Mouse (Mus musculus): ENCODE results near the gene Tbl1x. TPM values are rescaled to one million over a fixed set of nuclear protein-coding genes. Genes with fewer than 3 reads are reported as not detected.

The Tbl1x gene
- polyA plus RNA-seq, 1 experiment from 2014 or later, result 37.9 TPM

- no peak overlapping the region for H3K27ac ChIP-seq (ENCODE audit: low read length)
- no peak for DNase-seq (ENCODE audit: low spot score)
- no peaks in the 10 kb centered on the region for H3K4me1 ChIP-seq (ENCODE audit: insufficient read depth, low read depth, low read length)
- no peaks in the 10 kb centered on the region for H3K27me3 ChIP-seq (replicated peaks; ENCODE audit: insufficient read depth, low read length)
- H3K9me3 ChIP-seq (ENCODE audit: low read length), result no peaks in the 10 kb centered on the region
- no peak for ATAC-seq
- H3K4me2 ChIP-seq (replicated peaks; ENCODE audit: low read depth, low read length), result no peak overlapping the region
- no peak overlapping the region for H3K9ac ChIP-seq (replicated peaks; ENCODE audit: low read depth)
- TF ChIP-seq CTCF (IDR thresholded peaks at IDR 0.05), result no peak
- no peak for TF ChIP-seq EP300 (IDR thresholded peaks at IDR 0.05)
- H3K4me3 ChIP-seq (ENCODE audit: low read depth, low read length), result no peak overlapping the region
- peaks cover under 1% of the 10 kb centered on the region; the same call in 1 of the 2 replicates for H3K36me3 ChIP-seq (ENCODE audit: insufficient read depth, low read length)
Observed at GRCm38 (mm10) chrX:77667441-77667840, 156.6 kb downstream of the Tbl1x start.

- H3K27ac ChIP-seq (ENCODE audit: low read length), result no peak overlapping the region
- no peak for DNase-seq (ENCODE audit: low spot score)
- no peaks in the 10 kb centered on the region for H3K36me3 ChIP-seq (ENCODE audit: insufficient read depth, low read length)
- ATAC-seq, result no peak
- TF ChIP-seq EP300 (IDR thresholded peaks at IDR 0.05), result no peak
- no peak for TF ChIP-seq CTCF (IDR thresholded peaks at IDR 0.05)
- no peaks in the 10 kb centered on the region for H3K27me3 ChIP-seq (replicated peaks; ENCODE audit: insufficient read depth, low read length)
- no peaks in the 10 kb centered on the region for H3K4me1 ChIP-seq (ENCODE audit: insufficient read depth, low read depth, low read length)
- no peak overlapping the region for H3K9ac ChIP-seq (replicated peaks; ENCODE audit: low read depth)
- no peak overlapping the region for H3K4me3 ChIP-seq (ENCODE audit: low read depth, low read length)
- 40% methylated on average over 3 of the region's 3 CpGs for WGBS
- H3K9me3 ChIP-seq (ENCODE audit: low read length), result no peaks in the 10 kb centered on the region
- no peak overlapping the region for H3K4me2 ChIP-seq (replicated peaks; ENCODE audit: low read depth, low read length)
Observed at GRCm38 (mm10) chrX:77669779-77670550, 159.2 kb downstream of the Tbl1x start.

Measured in lung, postnatal 0 days (tissue).